Mouse (Mus musculus) embryonic fibroblast, embryonic 13.5 days (primary cell): ENCODE data around the gene Pard3. TPM values are rescaled to one million over a fixed set of nuclear protein-coding genes. Genes with fewer than 3 reads are reported as not detected.

ENCODE experiments used
- H3K27ac ChIP-seq: 2 replicates; pipeline ENCODE4 v1.5.1; 2012; ENCODE audit warnings: low read length, control low read depth, inconsistent platforms; ENCODE audit not compliant: insufficient read depth
- H3K4me1 ChIP-seq: 2 replicates; pipeline ENCODE4 v1.6.1; 2011; ENCODE audit warnings: low read length; ENCODE audit not compliant: control insufficient read depth, insufficient read depth
- H3K4me3 ChIP-seq: 2 replicates; pipeline ENCODE4 v1.5.1; 2011; ENCODE audit warnings: mild to moderate bottlenecking, control low read depth, low read length; ENCODE audit not compliant: insufficient read depth
- CTCF ChIP-seq: IDR thresholded peaks from 2 replicates; pipeline ENCODE4 v1.5.1; 2011; ENCODE audit warnings: mild to moderate bottlenecking, control low read depth, low read length, moderate library complexity, borderline replicate concordance; ENCODE audit not compliant: insufficient read depth
- POLR2A ChIP-seq: IDR thresholded peaks from 2 replicates; pipeline ENCODE4 v1.6.1; 2011; ENCODE audit warnings: low read depth, mild to moderate bottlenecking, control low read depth, low read length, moderate library complexity
- polyA plus RNA-seq: library from polyadenylated mRNA; stranded (reverse); fragments of >200 nt; gene quantifications from 2 replicates; pipeline ENCODE4 v1.2.4, GENCODE M21; 2011; ENCODE audit warnings: low read depth; ENCODE audit not compliant: missing spikeins, insufficient read length

Gene Pard3
- polyA plus RNA-seq, 1 experiment, result 34.4 TPM

- H3K4me1 ChIP-seq, result peaks cover 11% of the 10 kb centered on the region
- H3K4me3 ChIP-seq, result no peak overlapping the region
- H3K27ac ChIP-seq, result peak overlapping the region; percentile 99
- TF ChIP-seq CTCF (no peak), POLR2A (no peak)
These were observed 254.2 kb downstream of the Pard3 start for GRCm38 (mm10) chr8:127317914-127318313.

- Histone ChIP-seq H3K27ac (peak overlapping the region; percentile 99), H3K4me3 (no peak overlapping the region), H3K4me1 (peaks cover 11% of the 10 kb centered on the region)
- no peak for TF ChIP-seq POLR2A
- no peak for TF ChIP-seq CTCF
These were observed 254.9 kb downstream of the Pard3 start for GRCm38 (mm10) chr8:127318377-127319159.

- no peak overlapping the region for H3K4me3 ChIP-seq
- no peak overlapping the region for H3K27ac ChIP-seq
- TF ChIP-seq CTCF, result no peak
- TF ChIP-seq POLR2A, result no peak
- H3K4me1 ChIP-seq, result peaks cover 11% of the 10 kb centered on the region
These were observed 257.2 kb downstream of the Pard3 start for GRCm38 (mm10) chr8:127320930-127321329.

GRCm38 (mm10) chr8:127323583-127324360 is 260.1 kb downstream of the Pard3 start:
- Histone ChIP-seq H3K27ac (no peak overlapping the region), H3K4me3 (no peak overlapping the region), H3K4me1 (peaks cover 4% of the 10 kb centered on the region; the same call in 1 of the 2 replicates)
- no peak for TF ChIP-seq POLR2A
- no peak for TF ChIP-seq CTCF

- TF ChIP-seq POLR2A, result no peak
- TF ChIP-seq CTCF, result no peak
- H3K27ac ChIP-seq, result peak overlapping the region; percentile 22; the same call in 1 of the 2 replicates
These were observed 261.3 kb downstream of the Pard3 start for GRCm38 (mm10) chr8:127324836-127325570.

GRCm38 (mm10) chr8:127325749-127326148 is 262.1 kb downstream of the Pard3 start:
- H3K4me3 ChIP-seq, result no peak overlapping the region
- peaks cover 3% of the 10 kb centered on the region; the same call in 1 of the 2 replicates for H3K4me1 ChIP-seq
- TF ChIP-seq CTCF (no peak), POLR2A (no peak)
- H3K27ac ChIP-seq, result peak overlapping the region; percentile 30; the same call in 1 of the 2 replicates

More at GRCm38 (mm10) chr8:127324836-127325570, 261.3 kb downstream of the Pard3 start:
- peaks cover 3% of the 10 kb centered on the region; the same call in 1 of the 2 replicates for H3K4me1 ChIP-seq
- H3K4me3 ChIP-seq, result no peak overlapping the region

GRCm38 (mm10) chr8:127330258-127331187 is 266.8 kb downstream of the Pard3 start:
- Histone ChIP-seq H3K4me3 (no peak overlapping the region), H3K4me1 (peaks cover 5% of the 10 kb centered on the region; the same call in 1 of the 2 replicates), H3K27ac (no peak overlapping the region)
- TF ChIP-seq POLR2A (no peak), CTCF (no peak)

- TF ChIP-seq POLR2A, result no peak
- peak; percentile 60; the same call in 1 of the 2 replicates for TF ChIP-seq CTCF
- Histone ChIP-seq H3K4me1 (peaks cover 13% of the 10 kb centered on the region), H3K27ac (no peak overlapping the region), H3K4me3 (no peak overlapping the region)
These were observed 268.1 kb downstream of the Pard3 start for GRCm38 (mm10) chr8:127331751-127332150.

- Histone ChIP-seq H3K4me3 (no peak overlapping the region), H3K27ac (no peak overlapping the region), H3K4me1 (peaks cover 9% of the 10 kb centered on the region; the same call in 1 of the 2 replicates)
- no peak for TF ChIP-seq CTCF
- TF ChIP-seq POLR2A, result no peak
These were observed 271.5 kb downstream of the Pard3 start for GRCm38 (mm10) chr8:127335216-127335615.
